Mouse (Mus musculus): Measurements from ENCODE around the gene Gcnt2. TPM values are rescaled to one million over a fixed set of nuclear protein-coding genes. Genes with fewer than 3 reads are reported as not detected.
"Not testable (repeated sequence)": the region's sequence is repeated elsewhere in the genome, so short reads cannot be mapped to it uniquely, and the experiment has no call there.

Gcnt2 gene
- polyA plus RNA-seq, 1 experiment from 2014 or later, result 3.1 TPM

- Histone ChIP-seq H3K9ac (ENCODE audit: low read depth, low read length) (no peak overlapping the region), H3K4me2 (ENCODE audit: low read depth, low read length) (no peak overlapping the region), H3K4me3 (ENCODE audit: low read depth, low read length) (no peak overlapping the region), H3K36me3 (ENCODE audit: control insufficient read depth, insufficient read depth) (no peaks in the 10 kb centered on the region), H3K27me3 (ENCODE audit: control insufficient read depth, insufficient read depth, low read depth, low read length) (peaks cover 16% of the 10 kb centered on the region), H3K4me1 (ENCODE audit: control insufficient read depth, low read depth, low read length) (peaks cover 6% of the 10 kb centered on the region; the same call in 1 of the 2 replicates), H3K27ac (ENCODE audit: low read length) (no peak overlapping the region), H3K9me3 (replicated peaks; ENCODE audit: control insufficient read depth, low read length) (no peaks in the 10 kb centered on the region)
- 64% methylated on average over 9 of the region's 9 CpGs for WGBS (ENCODE audit: insufficient replicate concordance)
- ATAC-seq (ENCODE audit: low read depth), result no peak
Measured at GRCm38 (mm10) chr13:40883903-40884302, 24.3 kb downstream of the Gcnt2 start.

GRCm38 (mm10) chr13:40884878-40885277 is 25.3 kb downstream of the Gcnt2 start:
- ATAC-seq (ENCODE audit: low read depth), result no peak
- H3K36me3 ChIP-seq (ENCODE audit: control insufficient read depth, insufficient read depth), result no peaks in the 10 kb centered on the region
- H3K4me1 ChIP-seq (ENCODE audit: control insufficient read depth, low read depth, low read length), result peaks cover 6% of the 10 kb centered on the region; the same call in 1 of the 2 replicates
- H3K9ac ChIP-seq (ENCODE audit: low read depth, low read length), result no peak overlapping the region
- no peaks in the 10 kb centered on the region for H3K9me3 ChIP-seq (replicated peaks; ENCODE audit: control insufficient read depth, low read length)
- H3K27me3 ChIP-seq (ENCODE audit: control insufficient read depth, insufficient read depth, low read depth, low read length), result peaks cover 16% of the 10 kb centered on the region
- no peak overlapping the region for H3K4me2 ChIP-seq (ENCODE audit: low read depth, low read length)
- no peak overlapping the region for H3K27ac ChIP-seq (ENCODE audit: low read length)
- no peak overlapping the region for H3K4me3 ChIP-seq (ENCODE audit: low read depth, low read length)
- 70% methylated on average over 5 of the region's 5 CpGs for WGBS (ENCODE audit: insufficient replicate concordance)

DNA sequence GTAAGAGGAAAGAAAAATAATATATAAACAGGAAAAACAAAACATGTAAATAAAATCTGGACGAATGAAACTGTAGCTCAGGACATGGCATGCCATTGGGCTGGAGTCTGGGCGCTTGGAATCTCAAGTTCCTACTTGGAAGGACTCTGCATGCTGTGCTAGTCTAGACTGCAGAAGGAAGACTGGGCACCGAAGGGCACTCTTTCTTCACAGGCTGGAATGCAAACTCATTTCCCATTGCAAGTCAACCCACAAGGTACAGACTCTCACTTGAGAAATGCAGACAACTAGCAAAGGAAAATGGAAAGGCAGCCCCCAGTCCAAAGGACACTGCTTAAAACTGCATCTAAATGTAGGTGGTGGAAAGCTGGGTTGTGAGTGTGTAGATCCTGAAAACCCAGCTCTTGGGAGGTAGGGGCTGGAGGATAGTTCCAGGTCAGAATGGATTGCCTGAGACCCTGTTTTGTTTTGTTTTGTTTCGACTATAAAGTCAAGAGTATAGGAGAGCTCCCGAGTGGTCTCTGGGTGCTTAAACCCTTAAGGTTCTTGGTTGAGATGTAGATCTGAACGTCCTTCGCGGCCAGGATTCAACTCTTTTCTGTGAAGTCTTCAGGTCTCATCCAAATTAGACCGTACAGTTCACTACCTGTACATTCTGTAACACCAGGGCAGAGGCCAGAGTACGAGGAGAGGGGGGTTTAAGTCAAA is 26.5 kb downstream of the Gcnt2 start:
- ATAC-seq (ENCODE audit: low read depth), result no peak
- H3K36me3 ChIP-seq (ENCODE audit: control insufficient read depth, insufficient read depth), result no peaks in the 10 kb centered on the region
- H3K9me3 ChIP-seq (replicated peaks; ENCODE audit: control insufficient read depth, low read length), result no peaks in the 10 kb centered on the region
- peak overlapping the region; percentile 43; the same call in 1 of the 2 replicates for H3K4me2 ChIP-seq (ENCODE audit: low read depth, low read length)
- no peak overlapping the region for H3K9ac ChIP-seq (ENCODE audit: low read depth, low read length)
- WGBS (ENCODE audit: insufficient replicate concordance), result 22% methylated on average over 10 of the region's 10 CpGs
- no peak overlapping the region for H3K4me3 ChIP-seq (ENCODE audit: low read depth, low read length)
- peaks cover 6% of the 10 kb centered on the region; the same call in 1 of the 2 replicates for H3K4me1 ChIP-seq (ENCODE audit: control insufficient read depth, low read depth, low read length)
- H3K27me3 ChIP-seq (ENCODE audit: control insufficient read depth, insufficient read depth, low read depth, low read length), result peaks cover 16% of the 10 kb centered on the region
- no peak overlapping the region for H3K27ac ChIP-seq (ENCODE audit: low read length)

DNA sequence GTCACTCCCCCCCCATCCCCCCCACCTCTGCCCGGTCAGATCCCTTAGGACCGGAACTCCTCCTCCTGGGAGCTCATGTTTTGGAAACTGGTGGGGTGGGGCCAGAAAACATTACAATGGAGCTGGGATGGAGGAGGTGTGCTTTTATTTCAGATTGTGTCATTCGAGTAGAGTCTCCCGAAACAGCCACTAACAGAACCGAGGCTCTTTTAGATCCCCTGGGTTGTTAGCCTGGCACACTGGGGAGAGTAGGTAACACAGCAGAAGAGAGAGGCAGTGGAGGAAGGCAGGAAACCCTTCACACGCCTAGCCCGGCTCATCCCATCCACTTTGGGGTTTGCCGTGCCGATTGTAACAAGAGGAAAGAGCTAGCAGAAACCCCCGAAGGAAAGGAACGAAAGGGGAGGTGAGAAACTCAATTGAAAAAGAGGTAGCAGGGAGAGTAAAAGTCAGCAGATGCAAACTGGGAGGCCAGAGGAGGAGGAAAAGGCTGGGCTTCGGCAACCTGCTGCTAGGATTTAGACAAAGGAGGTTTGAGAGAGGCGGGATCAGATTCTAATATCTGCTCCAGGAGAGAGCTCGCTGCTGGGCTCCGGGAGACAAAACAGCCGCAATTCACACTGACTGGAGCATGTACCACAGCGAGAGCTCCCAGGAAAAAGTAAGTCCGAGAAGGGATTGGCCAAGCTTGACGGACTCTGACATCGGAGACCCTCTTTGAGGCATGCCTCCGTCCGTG is 27.3 kb downstream of the Gcnt2 start:
- WGBS (ENCODE audit: insufficient replicate concordance), result 1% methylated on average over 22 of the region's 22 CpGs
- H3K9ac ChIP-seq (ENCODE audit: low read depth, low read length), result no peak overlapping the region

GRCm38 (mm10) chr13:40890595-40890994 is 31.0 kb downstream of the Gcnt2 start:
- H3K4me3 ChIP-seq (ENCODE audit: low read depth, low read length), result no peak overlapping the region
- no peak overlapping the region for H3K27ac ChIP-seq (ENCODE audit: low read length)
- H3K9me3 ChIP-seq (replicated peaks; ENCODE audit: control insufficient read depth, low read length), result no peaks in the 10 kb centered on the region
- WGBS (ENCODE audit: insufficient replicate concordance), result 68% methylated on average over 5 of the region's 5 CpGs
- peaks cover 6% of the 10 kb centered on the region; the same call in 1 of the 2 replicates for H3K4me1 ChIP-seq (ENCODE audit: control insufficient read depth, low read depth, low read length)
- no peak overlapping the region for H3K9ac ChIP-seq (ENCODE audit: low read depth, low read length)
- peaks cover 16% of the 10 kb centered on the region for H3K27me3 ChIP-seq (ENCODE audit: control insufficient read depth, insufficient read depth, low read depth, low read length)
- no peaks in the 10 kb centered on the region for H3K36me3 ChIP-seq (ENCODE audit: control insufficient read depth, insufficient read depth)
- no peak overlapping the region for H3K4me2 ChIP-seq (ENCODE audit: low read depth, low read length)
- ATAC-seq (ENCODE audit: low read depth), result no peak

More for the DNA sequence above, 27.3 kb downstream of the Gcnt2 start:
- H3K36me3 ChIP-seq (ENCODE audit: control insufficient read depth, insufficient read depth), result no peaks in the 10 kb centered on the region
- peaks cover 6% of the 10 kb centered on the region; the same call in 1 of the 2 replicates for H3K4me1 ChIP-seq (ENCODE audit: control insufficient read depth, low read depth, low read length)
- H3K27me3 ChIP-seq (ENCODE audit: control insufficient read depth, insufficient read depth, low read depth, low read length), result peaks cover 16% of the 10 kb centered on the region
- ATAC-seq (ENCODE audit: low read depth), result no peak
- H3K9me3 ChIP-seq (replicated peaks; ENCODE audit: control insufficient read depth, low read length), result no peaks in the 10 kb centered on the region
- peak overlapping the region; percentile 43 for H3K4me2 ChIP-seq (ENCODE audit: low read depth, low read length)
- no peak overlapping the region for H3K27ac ChIP-seq (ENCODE audit: low read length)
- H3K4me3 ChIP-seq (ENCODE audit: low read depth, low read length), result peak overlapping the region; percentile 34

- not testable (repeated sequence) for ATAC-seq (ENCODE audit: low read depth); H3K9me3 ChIP-seq (replicated peaks; ENCODE audit: control insufficient read depth, low read length); H3K4me1 ChIP-seq (ENCODE audit: control insufficient read depth, low read depth, low read length); H3K9ac ChIP-seq (ENCODE audit: low read depth, low read length); H3K4me2 ChIP-seq (ENCODE audit: low read depth, low read length); H3K4me3 ChIP-seq (ENCODE audit: low read depth, low read length); H3K36me3 ChIP-seq (ENCODE audit: control insufficient read depth, insufficient read depth); H3K27ac ChIP-seq (ENCODE audit: low read length)
- 52% methylated on average over 1 of the region's 1 CpGs for WGBS (ENCODE audit: insufficient replicate concordance)
- peaks cover 13% of the 10 kb centered on the region for H3K27me3 ChIP-seq (ENCODE audit: control insufficient read depth, insufficient read depth, low read depth, low read length)
Measured at GRCm38 (mm10) chr13:40891369-40891768, 31.8 kb downstream of the Gcnt2 start.

- no peak overlapping the region for H3K4me3 ChIP-seq (ENCODE audit: low read depth, low read length)
- peaks cover 7% of the 10 kb centered on the region for H3K27me3 ChIP-seq (ENCODE audit: control insufficient read depth, insufficient read depth, low read depth, low read length)
- H3K4me2 ChIP-seq (ENCODE audit: low read depth, low read length), result no peak overlapping the region
- H3K9me3 ChIP-seq (replicated peaks; ENCODE audit: control insufficient read depth, low read length), result no peaks in the 10 kb centered on the region
- H3K9ac ChIP-seq (ENCODE audit: low read depth, low read length), result no peak overlapping the region
- H3K4me1 ChIP-seq (ENCODE audit: control insufficient read depth, low read depth, low read length), result no peaks in the 10 kb centered on the region; the same call in 1 of the 2 replicates
- ATAC-seq (ENCODE audit: low read depth), result no peak
- H3K36me3 ChIP-seq (ENCODE audit: control insufficient read depth, insufficient read depth), result no peaks in the 10 kb centered on the region
- no peak overlapping the region for H3K27ac ChIP-seq (ENCODE audit: low read length)
- WGBS (ENCODE audit: insufficient replicate concordance), result 56% methylated on average over 7 of the region's 7 CpGs
Measured at GRCm38 (mm10) chr13:40892043-40892442, 32.5 kb downstream of the Gcnt2 start.

- 58% methylated on average over 4 of the region's 4 CpGs for WGBS (ENCODE audit: insufficient replicate concordance)
- no peak overlapping the region for H3K27ac ChIP-seq (ENCODE audit: low read length)
- H3K9ac ChIP-seq (ENCODE audit: low read depth, low read length), result no peak overlapping the region
- no peak for ATAC-seq (ENCODE audit: low read depth)
- H3K4me3 ChIP-seq (ENCODE audit: low read depth, low read length), result no peak overlapping the region
- H3K9me3 ChIP-seq (replicated peaks; ENCODE audit: control insufficient read depth, low read length), result no peaks in the 10 kb centered on the region
- no peaks in the 10 kb centered on the region for H3K36me3 ChIP-seq (ENCODE audit: control insufficient read depth, insufficient read depth)
- H3K27me3 ChIP-seq (ENCODE audit: control insufficient read depth, insufficient read depth, low read depth, low read length), result peaks cover 3% of the 10 kb centered on the region
- no peak overlapping the region for H3K4me2 ChIP-seq (ENCODE audit: low read depth, low read length)
- no peaks in the 10 kb centered on the region for H3K4me1 ChIP-seq (ENCODE audit: control insufficient read depth, low read depth, low read length)
Measured at GRCm38 (mm10) chr13:40892547-40892946, 33.0 kb downstream of the Gcnt2 start.

DNA sequence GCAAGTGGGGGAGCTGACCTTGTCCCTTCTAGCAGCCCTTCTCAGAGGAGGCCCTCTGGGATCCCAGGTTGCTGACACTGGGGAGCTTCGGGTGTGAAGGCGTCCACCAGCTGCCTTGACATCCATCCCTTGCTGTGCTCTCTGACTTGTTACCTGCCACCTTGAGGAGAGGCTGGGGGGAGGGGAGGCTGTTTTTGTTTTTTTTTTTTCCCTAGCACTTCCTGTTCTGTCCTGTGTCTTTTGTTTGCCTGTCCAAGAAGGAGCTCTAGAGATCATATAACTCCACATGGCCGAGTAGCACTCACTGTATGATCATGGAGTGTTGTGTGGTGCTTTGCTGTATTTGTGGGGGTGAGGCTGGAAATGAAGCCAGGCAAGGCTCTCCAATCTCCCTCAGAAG is 34.0 kb downstream of the Gcnt2 start:
- no peak overlapping the region for H3K4me3 ChIP-seq (ENCODE audit: low read depth, low read length)
- no peaks in the 10 kb centered on the region for H3K36me3 ChIP-seq (ENCODE audit: control insufficient read depth, insufficient read depth)
- ATAC-seq (ENCODE audit: low read depth), result no peak
- H3K4me2 ChIP-seq (ENCODE audit: low read depth, low read length), result no peak overlapping the region
- H3K9me3 ChIP-seq (replicated peaks; ENCODE audit: control insufficient read depth, low read length), result no peaks in the 10 kb centered on the region
- WGBS (ENCODE audit: insufficient replicate concordance), result 61% methylated on average over 3 of the region's 3 CpGs
- no peak overlapping the region for H3K27ac ChIP-seq (ENCODE audit: low read length)
- no peaks in the 10 kb centered on the region for H3K4me1 ChIP-seq (ENCODE audit: control insufficient read depth, low read depth, low read length)
- H3K9ac ChIP-seq (ENCODE audit: low read depth, low read length), result no peak overlapping the region
- H3K27me3 ChIP-seq (ENCODE audit: control insufficient read depth, insufficient read depth, low read depth, low read length), result no peaks in the 10 kb centered on the region

Measured in liver, embryonic 16.5 days (tissue).